Mouse (Mus musculus) heart, postnatal 0 days (tissue): ENCODE data around the gene Zfp652. TPM values are rescaled to one million over a fixed set of nuclear protein-coding genes. Genes with fewer than 3 reads are reported as not detected.
"Not testable (repeated sequence)": the region's sequence is repeated elsewhere in the genome, so short reads cannot be mapped to it uniquely, and the experiment has no call there.

ENCODE experiments used
- ATAC-seq: fragments of 200-750 bp; cut with Nextera tagmentation; 2 replicates; pipeline ENCODE4 v1.8.0; 2017; ENCODE audit warnings: low read depth, moderate number of reproducible peaks, moderate library complexity; ENCODE audit not compliant: insufficient read depth
- DNase-seq: peaks from one replicate; pipeline ENCODE4 v3.0.0-alpha.2; 2016; ENCODE audit warnings: low spot score
- H3K27ac ChIP-seq: fragments of 300-500 bp; sonication (generic); 2 replicates; pipeline ENCODE4 v1.5.1; 2014; ENCODE audit warnings: low read depth, mild to moderate bottlenecking
- H3K27me3 ChIP-seq: fragments of 300-500 bp; sonication (generic); 2 replicates; pipeline ENCODE4 v1.6.1; 2014; ENCODE audit warnings: low read length, mixed read lengths; ENCODE audit not compliant: control insufficient read depth, insufficient read depth
- H3K36me3 ChIP-seq: fragments of 300-500 bp; sonication (generic); replicated peaks from 2 replicates; pipeline ENCODE4 v1.6.1; 2014; ENCODE audit warnings: low read length, mixed read lengths; ENCODE audit not compliant: control insufficient read depth, insufficient read depth
- H3K4me1 ChIP-seq: fragments of 300-500 bp; sonication (generic); 2 replicates; pipeline ENCODE4 v1.6.1; 2014; ENCODE audit warnings: antibody characterized with exemption; ENCODE audit not compliant: control insufficient read depth, insufficient read depth
- H3K4me2 ChIP-seq: fragments of 300-500 bp; sonication (generic); 2 replicates; pipeline ENCODE4 v1.6.1; 2014; ENCODE audit warnings: low read depth, mild to moderate bottlenecking, low read length, moderate library complexity
- H3K4me3 ChIP-seq: fragments of 300-500 bp; sonication (generic); 2 replicates; pipeline ENCODE4 v1.5.1; 2014; ENCODE audit warnings: low read depth, low read length
- H3K9ac ChIP-seq: fragments of 300-500 bp; sonication (generic); replicated peaks from 2 replicates; pipeline ENCODE4 v1.6.1; 2014; ENCODE audit warnings: low read depth, low read length, mixed read lengths
- H3K9me3 ChIP-seq: fragments of 300-500 bp; sonication (generic); replicated peaks from 2 replicates; pipeline ENCODE4 v1.6.1; 2016; ENCODE audit warnings: low read length; ENCODE audit not compliant: control insufficient read depth
- CTCF ChIP-seq: IDR thresholded peaks from 2 replicates; pipeline ENCODE4 v1.5.1; 2016; ENCODE audit warnings: antibody characterized with exemption, control low read depth, low read depth
- EP300 ChIP-seq: IDR thresholded peaks from 2 replicates; pipeline ENCODE4 v1.6.1; 2016; ENCODE audit warnings: antibody characterized with exemption, low read depth
- WGBS: fragments of 180-500 bp; shearing (Covaris S2); extraction: QIAGEN DNeasy Blood & Tissue Kit; methylation state at CpG from one replicate; pipeline ENCODE4 v1.1.7; 2014; 5-methylcytosine and 5-hydroxymethylcytosine counted together
- polyA plus RNA-seq: library from polyadenylated mRNA; unstranded; fragments of >200 nt; fragmentation: Nextera tagmentation; extraction: Ambion mirVana; gene quantifications from 2 replicates; pipeline ENCODE4 v1.2.1, GENCODE M21; 2015
- total RNA-seq: library from RNA; depleted of rRNA; stranded (reverse); fragments of >200 nt; gene quantifications from 2 replicates; pipeline ENCODE4 v1.2.3, GENCODE M21; 2014; ENCODE audit warnings: low replicate concordance; rRNA removed

The Zfp652 gene
- total RNA-seq (13.6 and 20.7 TPM in 2 replicates), polyA plus RNA-seq (8.9 and 9.9 TPM in 2 replicates)

GRCm38 (mm10) chr11:95712563-95713224 is at the start of gene Zfp652:
Zfp652 (plus strand) TSS chr11:95712673.
- peak within 1 kb of the TSS; percentile 97 for H3K27ac ChIP-seq
- peak within 1 kb of the TSS; percentile 90 for H3K4me3 ChIP-seq
- TF ChIP-seq EP300 (no peak), CTCF (no peak; the same call in 1 of the 2 replicates)
- 0% methylated on average over 21 of the region's 103 CpGs for WGBS
- peak within 1 kb of the TSS; percentile 74 for H3K4me2 ChIP-seq
- no peaks in the 10 kb centered on the region for H3K9me3 ChIP-seq
- DNase-seq (peak; percentile 82), ATAC-seq (peak; percentile 92)
- no peaks in the 10 kb centered on the region for H3K27me3 ChIP-seq
- no peaks in the 10 kb centered on the region for H3K36me3 ChIP-seq
- H3K9ac ChIP-seq, result peak within 1 kb of the TSS; percentile 99
- H3K4me1 ChIP-seq, result peaks cover 15% of the 10 kb centered on the region

GRCm38 (mm10) chr11:95666529-95667149 is 45.8 kb upstream of the Zfp652 start, which contains the start of gene Phb:
Phb (plus strand) TSS chr11:95666957.
- Histone ChIP-seq H3K9me3 (no peaks in the 10 kb centered on the region), H3K4me1 (peaks cover 11% of the 10 kb centered on the region), H3K27me3 (no peaks in the 10 kb centered on the region), H3K9ac (peak within 1 kb of the TSS; percentile 68), H3K4me3 (peak within 1 kb of the TSS; percentile 80), H3K27ac (peak within 1 kb of the TSS; percentile 86), H3K36me3 (peaks cover 34% of the 10 kb centered on the region), H3K4me2 (peak within 1 kb of the TSS; percentile 86)
- peak; percentile 53; the same call in 1 of the 2 replicates for TF ChIP-seq EP300
- no peak for TF ChIP-seq CTCF
- DNase-seq (peak; percentile 100), ATAC-seq (peak; percentile 97)
- WGBS, result under 1% methylated on average over 25 of the region's 25 CpGs

- TF ChIP-seq CTCF, result no peak
- no peak for TF ChIP-seq EP300
- H3K4me1 ChIP-seq, result peaks cover 11% of the 10 kb centered on the region
- H3K9me3 ChIP-seq, result no peaks in the 10 kb centered on the region
- peak overlapping the region; percentile 80 for H3K4me3 ChIP-seq
- H3K27ac ChIP-seq, result peak overlapping the region; percentile 86
- H3K27me3 ChIP-seq, result no peaks in the 10 kb centered on the region
- DNase-seq, result peak; percentile 11
- WGBS, result under 1% methylated on average over 9 of the region's 11 CpGs
- H3K9ac ChIP-seq, result peak overlapping the region; percentile 68
- peaks cover 40% of the 10 kb centered on the region for H3K36me3 ChIP-seq
- H3K4me2 ChIP-seq, result peak overlapping the region; percentile 86
- peak; percentile 19; the same call in 1 of the 2 replicates for ATAC-seq
Observed at GRCm38 (mm10) chr11:95667177-95667576, 45.3 kb upstream of the Zfp652 start.

DNA sequence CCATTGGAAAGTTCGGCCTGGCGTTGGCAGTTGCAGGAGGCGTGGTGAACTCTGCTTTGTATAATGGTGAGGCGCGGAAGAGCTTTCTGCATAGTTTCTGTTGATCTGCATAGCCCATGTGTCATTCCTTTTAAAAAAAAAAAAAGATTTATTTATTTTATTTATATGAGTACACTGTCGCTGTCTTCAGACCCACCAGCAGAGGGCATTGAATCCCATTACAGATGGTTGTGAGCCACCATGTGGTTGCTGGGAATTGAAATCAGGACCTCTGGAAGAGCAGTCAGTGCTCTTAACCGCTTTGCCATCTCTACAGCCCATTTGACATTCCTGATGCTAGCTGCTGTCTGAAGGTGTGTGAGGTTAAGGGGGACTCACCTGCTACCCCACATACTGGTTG is 44.4 kb upstream of the Zfp652 start:
- H3K9me3 ChIP-seq, H3K27ac ChIP-seq, DNase-seq, ATAC-seq, H3K9ac ChIP-seq, H3K27me3 ChIP-seq: not testable (repeated sequence)
- Histone ChIP-seq H3K36me3 (peaks cover 48% of the 10 kb centered on the region), H3K4me2 (peak overlapping the region; percentile 86), H3K4me3 (peak overlapping the region; percentile 80; the same call in 1 of the 2 replicates), H3K4me1 (peaks cover 11% of the 10 kb centered on the region)
- 86% methylated on average over 7 of the region's 7 CpGs for WGBS
- peak; percentile 17; the same call in 1 of the 2 replicates for TF ChIP-seq CTCF

- Histone ChIP-seq H3K4me2 (no peak overlapping the region), H3K27ac (no peak overlapping the region), H3K4me1 (no peaks in the 10 kb centered on the region), H3K27me3 (no peaks in the 10 kb centered on the region), H3K36me3 (peaks cover 89% of the 10 kb centered on the region), H3K9me3 (no peaks in the 10 kb centered on the region), H3K4me3 (no peak overlapping the region), H3K9ac (no peak overlapping the region)
- no peak for ATAC-seq
- DNase-seq, result no peak
- TF ChIP-seq EP300 (no peak), CTCF (no peak)
- 86% methylated on average over 14 of the region's 14 CpGs for WGBS
Observed at GRCm38 (mm10) chr11:95675498-95675897, 37.0 kb upstream of the Zfp652 start.
